Mouse (Mus musculus) urinary bladder, postnatal 25 days (tissue): ENCODE data around the gene Gpr174.
"Not testable (repeated sequence)": the region's sequence is repeated elsewhere in the genome, so short reads cannot be mapped to it uniquely, and the experiment has no call there.

Experiments used
- DNase-seq: peaks from one replicate; pipeline ENCODE4 v3.0.0; 2022; ENCODE audit warnings: low spot score

Gene Gpr174

DNA sequence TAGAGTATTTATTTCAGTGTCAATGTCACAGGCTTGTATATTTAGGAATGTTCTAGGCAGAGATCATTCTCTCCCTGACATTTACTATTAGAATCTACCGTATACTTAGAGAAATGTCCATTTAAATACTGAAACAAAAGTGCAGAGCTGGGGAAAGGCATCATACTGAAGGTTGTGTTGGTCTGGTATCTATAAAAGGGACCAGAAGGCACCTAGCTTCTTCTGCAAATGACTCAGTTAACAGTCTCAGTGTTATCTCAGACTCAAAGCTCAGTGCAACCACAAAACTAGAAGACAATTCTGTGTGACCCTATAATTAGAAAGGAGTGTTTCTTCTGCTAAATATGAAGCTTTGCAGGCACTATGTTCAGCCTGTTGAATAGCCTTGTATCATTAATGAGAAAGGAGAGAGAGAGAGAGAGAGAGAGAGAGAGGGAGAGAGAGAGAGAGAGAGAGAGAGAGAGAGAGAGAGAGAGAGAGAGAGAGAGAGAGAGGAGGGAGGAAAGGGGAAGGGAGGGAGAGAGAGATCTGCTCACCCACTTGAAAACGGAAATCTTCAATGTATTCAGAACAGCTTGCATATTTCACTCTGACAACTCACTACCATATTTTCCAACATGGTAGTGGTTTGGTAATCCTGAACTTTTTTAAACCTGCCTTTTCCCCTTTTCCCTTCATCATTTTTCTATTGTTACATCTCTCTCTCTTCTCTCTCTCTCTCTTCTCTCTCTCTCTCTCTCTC is at the start of gene Gpr174:
TSS of gene Gpr174 (plus strand) at position 393 of the 742 bp plus-strand sequence.
- no peak for DNase-seq

DNA sequence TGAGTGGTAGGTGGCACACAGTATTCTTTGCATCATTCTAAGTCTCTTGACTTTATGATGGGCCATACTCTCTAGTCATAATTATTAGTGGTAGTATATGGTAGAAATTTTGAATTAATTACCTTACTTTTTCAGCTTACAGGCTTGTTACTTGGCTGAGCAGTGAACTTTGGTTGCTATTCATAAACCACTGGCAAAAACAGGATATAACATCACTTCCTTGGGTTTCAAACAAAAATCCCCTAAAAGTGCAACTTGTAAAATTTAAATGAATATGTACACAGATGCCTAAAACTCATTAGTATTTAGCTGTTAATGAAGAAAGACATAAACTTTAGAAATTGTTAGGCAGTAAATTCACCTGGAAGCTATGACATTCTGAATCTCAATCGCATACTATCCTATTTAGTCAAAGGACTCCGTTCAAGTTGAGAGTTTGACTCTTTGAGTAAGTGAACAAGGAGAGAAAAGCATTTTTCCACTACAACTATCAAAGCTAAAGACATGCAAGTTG is 38.0 kb upstream of the Gpr174 start:
- DNase-seq: no peak

DNA sequence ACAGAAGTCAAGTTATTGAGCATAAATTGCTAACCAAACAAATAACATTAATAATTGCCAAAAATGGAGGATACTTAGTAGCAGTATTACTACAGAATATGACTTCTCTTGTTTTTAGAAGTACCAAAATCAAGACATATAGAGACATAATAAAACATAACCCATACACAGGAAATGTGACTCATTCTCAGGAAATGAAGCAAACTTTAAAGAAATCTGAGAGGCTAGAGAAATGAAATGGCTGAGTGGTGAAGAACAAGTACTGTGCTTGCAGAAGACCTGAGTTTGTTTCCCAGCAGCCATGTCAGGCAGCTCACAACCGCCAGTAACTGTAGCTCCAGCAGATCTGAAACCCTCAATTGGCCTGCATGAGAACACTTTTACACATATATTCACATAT is 30.8 kb upstream of the Gpr174 start:
- no peak for DNase-seq

DNA sequence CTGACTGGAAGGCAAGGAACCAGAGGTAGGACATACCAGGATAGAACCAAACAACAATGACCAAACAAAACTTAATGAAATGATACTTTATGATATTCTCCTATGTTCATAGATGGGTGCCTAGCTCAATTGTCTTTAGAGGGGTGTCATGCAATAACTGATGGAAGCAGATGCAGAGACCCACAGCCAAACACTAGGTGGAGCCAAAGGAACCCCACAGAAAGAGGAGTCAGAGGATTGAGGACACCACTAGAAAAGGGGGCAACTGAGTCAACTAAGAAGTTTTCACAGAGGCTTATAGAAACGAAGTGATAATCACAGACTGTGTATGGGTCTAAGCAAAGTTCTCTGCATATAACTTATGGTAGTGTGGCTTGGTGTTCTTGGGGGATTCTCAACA is 24.5 kb upstream of the Gpr174 start:
- DNase-seq: no peak

DNA sequence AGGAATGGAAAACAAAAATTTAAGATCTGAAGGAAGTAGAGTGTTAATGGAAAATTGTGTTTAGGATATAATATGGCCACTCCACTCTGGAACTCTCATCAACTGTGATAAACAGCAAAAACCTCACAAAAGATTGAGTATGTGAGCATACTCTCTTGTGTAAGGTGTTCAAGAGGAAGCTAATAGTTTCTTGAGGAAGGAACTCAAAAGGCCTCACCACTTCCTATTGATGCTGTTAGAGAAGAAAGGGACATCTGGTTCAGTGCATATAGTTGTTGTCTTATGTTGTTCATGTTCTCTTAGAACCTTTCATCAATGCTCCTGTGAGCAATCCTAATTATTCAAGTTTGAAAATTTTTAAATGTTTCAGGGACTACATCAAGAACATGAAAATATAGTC is 21.0 kb upstream of the Gpr174 start:
- no peak for DNase-seq

DNA sequence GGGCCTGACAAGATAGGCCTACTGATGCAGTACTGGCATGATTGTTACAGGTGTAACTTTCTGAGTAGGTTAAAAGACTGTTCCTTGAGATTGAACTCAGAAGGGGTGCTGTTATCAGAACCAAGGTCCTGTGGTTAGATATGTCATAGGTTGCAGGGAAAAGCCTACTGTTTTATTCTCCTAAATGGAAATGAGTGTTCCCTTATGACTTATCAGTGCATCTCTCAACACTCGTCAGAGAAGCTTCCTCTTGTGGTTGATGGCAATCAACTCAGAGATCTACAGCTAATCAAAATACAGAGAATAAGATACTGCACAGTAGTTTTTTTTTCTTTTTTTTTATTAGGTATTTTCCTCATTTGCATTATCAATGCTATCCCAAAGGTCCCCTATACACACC is 19.2 kb upstream of the Gpr174 start:
- DNase-seq: no peak

DNA sequence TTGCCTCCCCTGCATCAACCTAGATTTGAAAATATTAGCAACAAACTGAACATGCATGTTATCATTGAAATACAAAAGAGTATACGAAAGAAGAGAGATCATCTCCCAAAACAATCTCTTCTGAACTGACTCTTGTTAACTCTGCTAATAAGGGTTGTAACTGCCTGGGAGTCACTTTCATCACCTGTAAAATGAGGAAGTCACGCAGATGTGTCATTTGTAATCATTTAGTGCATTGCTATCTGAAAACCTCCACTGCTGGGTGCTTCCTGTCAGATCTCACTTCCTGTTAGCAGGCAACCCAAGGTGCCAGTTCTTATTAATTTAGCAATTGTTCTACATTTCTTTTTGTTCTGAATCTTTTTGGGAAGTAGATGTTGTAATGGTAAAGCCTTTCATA is 5.3 kb upstream of the Gpr174 start:
- DNase-seq: no peak

DNA sequence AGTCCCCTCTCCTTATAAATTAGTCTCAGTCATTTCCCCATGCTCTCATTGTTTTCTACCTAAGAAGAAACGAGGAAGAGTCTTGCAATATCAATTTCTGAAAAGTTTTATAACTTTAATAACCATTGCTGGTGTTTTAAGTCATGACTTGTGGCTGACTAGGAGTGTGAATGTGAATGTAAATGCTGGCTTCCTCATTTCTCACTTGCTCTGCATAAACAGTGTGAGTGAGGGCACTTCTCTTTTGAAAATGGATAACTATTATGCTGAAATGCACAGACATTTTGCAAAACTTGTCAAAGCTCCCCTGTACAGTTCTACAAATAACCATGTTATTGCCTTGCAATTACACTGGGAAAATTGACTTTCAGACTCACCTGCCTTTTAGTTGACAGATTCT is 8.9 kb downstream of the Gpr174 start:
- no peak for DNase-seq

DNA sequence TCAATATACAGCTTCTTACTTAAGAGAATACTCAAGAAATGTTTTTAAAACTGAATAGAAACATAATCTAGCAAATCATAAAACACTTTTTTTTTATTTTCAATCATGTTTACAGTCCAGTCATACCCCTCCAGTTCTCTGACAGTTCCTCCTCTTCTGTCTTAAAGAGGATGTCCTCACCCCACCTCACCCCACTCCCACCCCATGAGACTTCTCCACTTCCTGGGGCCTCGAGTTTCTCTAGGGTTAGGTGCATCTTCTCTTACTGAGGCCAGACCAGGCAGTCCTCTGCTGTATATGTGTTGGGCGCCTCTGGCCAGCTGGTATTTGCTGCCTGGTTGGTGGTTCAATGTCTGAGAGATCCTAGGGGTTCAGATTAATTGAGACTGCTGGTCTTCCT is 21.9 kb downstream of the Gpr174 start:
- no peak for DNase-seq

DNA sequence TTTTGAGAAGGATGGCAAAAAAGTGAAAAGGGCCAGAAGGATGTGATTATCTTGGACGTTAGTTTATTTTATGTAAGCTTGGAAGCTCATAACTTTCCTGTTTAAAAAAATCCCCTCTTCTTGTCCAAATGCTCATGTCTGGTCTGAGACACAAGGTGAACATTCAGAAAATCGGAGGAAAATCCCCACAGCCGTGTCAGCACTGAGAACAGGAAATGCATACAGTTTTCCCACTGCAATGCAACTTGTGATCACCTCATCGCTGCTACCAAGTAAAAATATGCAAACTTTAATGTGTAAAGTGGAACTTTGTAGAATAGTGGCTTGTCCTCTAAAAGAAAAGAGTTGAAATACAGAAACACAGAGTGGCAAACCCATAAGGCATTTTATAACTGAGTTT is 28.5 kb downstream of the Gpr174 start:
- DNase-seq: no peak

DNA sequence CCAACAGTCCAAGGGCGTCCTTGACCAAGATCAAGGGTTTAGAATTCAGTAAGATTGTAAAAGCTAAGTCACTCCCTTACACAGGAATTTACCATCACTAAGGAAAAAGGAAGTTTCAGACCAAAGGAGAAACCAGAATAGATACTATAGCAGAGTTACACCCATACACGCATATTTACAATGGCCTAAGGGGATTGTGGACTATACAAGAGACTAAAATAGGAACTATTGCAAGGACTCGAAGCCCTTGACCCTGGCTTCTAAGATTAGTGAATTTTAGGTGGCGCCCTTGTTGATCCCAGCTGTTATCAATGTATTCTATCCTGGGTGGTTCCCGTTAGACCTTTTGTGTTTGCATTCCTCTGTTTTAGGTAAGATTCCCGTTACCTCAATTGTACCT is 42.2 kb downstream of the Gpr174 start:
- DNase-seq: not testable (repeated sequence)

DNA sequence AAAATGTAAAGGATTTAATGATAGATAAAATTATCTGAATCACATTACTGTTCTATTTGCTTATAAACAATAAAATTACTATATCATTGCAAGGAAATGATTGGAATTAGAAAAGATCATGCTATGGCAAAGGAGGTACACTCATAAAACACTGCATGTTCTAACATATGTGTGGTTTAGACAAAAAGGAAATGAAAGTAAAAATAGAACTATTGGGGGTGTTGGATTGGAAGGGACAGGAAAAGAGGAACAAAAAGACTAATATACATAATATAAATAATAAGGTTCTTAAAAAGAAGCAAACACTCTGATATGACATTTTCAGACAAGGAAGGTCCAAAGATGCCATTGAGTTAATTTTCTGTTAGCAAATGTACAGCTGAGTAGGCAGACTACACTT is 43.1 kb downstream of the Gpr174 start:
- no peak for DNase-seq

DNA sequence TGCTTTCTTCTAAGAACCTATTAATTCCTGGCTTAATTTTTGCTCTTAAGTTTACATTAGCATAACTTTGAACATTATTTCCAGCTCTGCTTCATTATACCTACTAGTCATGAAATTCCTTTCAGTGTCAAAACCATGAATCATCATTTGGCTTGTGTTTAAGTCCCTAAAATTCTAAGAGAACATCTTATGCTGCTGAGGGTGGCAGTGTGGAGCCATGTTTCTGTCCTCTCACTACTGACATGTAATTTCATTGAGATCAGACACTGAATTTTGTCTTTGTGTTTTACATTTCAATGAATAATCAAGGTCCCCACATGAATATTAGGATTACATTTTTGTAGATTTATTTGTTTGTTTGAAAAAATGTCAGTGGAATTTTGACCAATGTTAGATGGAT is 50.8 kb downstream of the Gpr174 start:
- DNase-seq: no peak

DNA sequence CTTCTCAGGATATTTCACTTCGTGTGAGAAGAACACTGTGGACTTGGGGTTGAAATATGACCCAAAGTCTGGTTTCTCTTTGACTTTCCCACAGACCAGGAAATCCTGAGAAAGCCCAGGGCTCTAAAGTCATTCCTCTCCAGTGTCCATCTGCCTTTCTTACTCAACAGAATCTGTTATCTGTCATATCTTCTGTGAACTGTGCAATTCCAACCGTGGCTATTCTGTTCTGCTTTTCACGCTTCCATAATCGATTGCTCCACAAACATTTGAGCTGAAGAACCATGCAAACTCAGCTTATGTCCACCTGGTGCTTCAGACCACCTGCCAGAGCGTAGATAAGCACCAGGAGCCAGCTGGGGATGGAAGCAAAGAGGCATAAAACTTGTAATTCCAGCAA is 56.9 kb downstream of the Gpr174 start:
- no peak for DNase-seq

DNA sequence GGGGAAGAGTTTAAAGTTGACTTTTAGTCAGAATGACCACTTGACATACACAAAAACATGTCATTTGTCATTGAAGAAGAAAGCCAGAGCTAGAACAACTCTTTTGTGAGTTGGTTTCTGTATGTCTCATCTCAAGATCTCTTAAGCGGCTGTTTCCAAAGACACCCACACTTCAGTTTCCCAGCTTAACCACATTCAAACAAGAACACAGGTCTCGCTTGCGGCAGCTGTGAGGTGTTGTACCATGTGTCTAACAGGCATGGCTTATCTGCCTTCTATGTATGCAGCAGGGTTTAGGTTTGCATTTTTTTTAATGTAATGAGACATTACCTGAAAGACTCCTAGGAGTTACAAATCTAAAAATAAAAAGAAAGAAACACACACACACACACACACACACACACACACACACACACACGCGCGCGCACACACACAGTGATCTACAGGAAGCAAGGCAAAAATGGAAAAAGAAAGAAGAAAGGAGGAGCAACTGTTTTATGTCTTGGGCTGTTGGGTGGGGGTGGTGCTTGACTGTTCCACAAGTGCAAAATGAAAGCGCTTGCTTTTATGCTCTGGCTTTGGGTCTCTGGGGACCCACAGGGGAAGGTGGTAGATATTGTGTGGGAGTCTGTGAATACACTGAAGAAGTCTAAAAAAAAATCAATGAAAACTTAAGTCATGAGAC is 70.2 kb downstream of the Gpr174 start:
- no peak for DNase-seq

DNA sequence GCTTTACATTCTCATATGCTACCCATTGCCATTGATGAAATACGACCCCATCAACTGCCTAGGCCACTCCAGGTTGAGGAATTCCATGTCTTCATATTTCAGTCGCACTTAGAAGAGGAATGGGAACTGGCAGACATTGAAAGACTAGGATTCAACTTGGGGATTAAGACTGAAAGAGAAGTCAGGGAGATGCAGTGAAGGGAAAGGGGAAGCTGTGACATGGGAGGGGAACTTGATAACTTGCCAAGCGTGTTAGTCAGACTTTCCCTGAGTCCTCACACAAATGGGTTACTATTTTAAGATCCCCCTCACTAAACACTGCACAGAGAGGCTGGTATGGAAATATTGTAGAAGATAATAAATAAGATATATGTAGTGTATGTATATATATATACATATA is 74.2 kb downstream of the Gpr174 start:
- DNase-seq: no peak

DNA sequence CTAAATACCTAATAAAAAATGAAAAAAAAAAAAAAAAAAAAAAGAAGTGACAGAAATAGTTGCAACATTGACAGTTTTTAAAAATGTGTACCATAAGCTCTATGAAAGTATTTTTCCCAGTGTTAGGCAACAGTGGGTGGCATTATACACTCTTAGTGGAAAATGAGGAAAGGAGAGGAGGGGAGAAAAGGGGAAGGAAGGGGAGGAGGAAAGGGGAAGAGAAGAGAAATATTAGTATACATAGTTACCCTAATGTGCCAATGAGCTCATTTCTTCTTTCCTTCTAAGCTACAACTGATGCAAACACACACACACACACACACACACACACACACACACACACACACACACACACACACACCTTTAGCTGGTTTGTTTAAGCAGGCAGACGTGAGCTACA is 80.9 kb downstream of the Gpr174 start:
- DNase-seq: no peak

DNA sequence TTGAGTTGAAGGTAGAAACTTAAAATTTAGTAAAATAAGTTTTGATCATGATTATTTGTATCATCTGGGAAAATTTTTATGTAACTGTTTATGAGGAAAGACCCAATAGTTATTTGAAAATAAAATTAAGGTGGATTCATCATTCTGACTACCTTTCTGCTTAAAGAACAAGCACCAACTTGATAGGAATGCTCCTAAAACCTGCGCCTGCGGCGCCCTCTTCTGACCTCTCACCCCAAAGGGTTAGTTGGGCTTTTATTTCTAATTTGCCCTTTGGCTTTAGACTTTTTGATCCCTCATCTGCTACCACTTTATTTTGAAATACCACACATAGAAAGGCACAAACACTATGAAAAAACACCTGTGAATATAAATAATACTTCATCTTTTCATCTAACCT is 86.3 kb downstream of the Gpr174 start:
- no peak for DNase-seq
